Mouse (Mus musculus) brain, embryonic 18.5 days (tissue): Measurements from ENCODE around the gene Sstr3.

Experiments
- DNase-seq: peaks from one replicate; pipeline ENCODE4 v3.0.0-alpha.2; 2012; ENCODE audit warnings: low read depth, low spot score

Sstr3 gene

GRCm38 (mm10) chr15:78559141-78559979, 14.9 kb upstream of the Sstr3 start:
- DNase-seq: no peak

GRCm38 (mm10) chr15:78557693-78558535, 13.4 kb upstream of the Sstr3 start:
- DNase-seq: no peak

- DNase-seq: no peak
Measured at GRCm38 (mm10) chr15:78554545-78555313, 10.2 kb upstream of the Sstr3 start.

- no peak for DNase-seq
Measured at GRCm38 (mm10) chr15:78549189-78549734, 4.8 kb upstream of the Sstr3 start.

GRCm38 (mm10) chr15:78548711-78549110, 4.2 kb upstream of the Sstr3 start:
- DNase-seq: no peak

- DNase-seq: no peak
Measured at GRCm38 (mm10) chr15:78548336-78548665, 3.8 kb upstream of the Sstr3 start.

- no peak for DNase-seq
Measured at GRCm38 (mm10) chr15:78547415-78548335, 3.2 kb upstream of the Sstr3 start.

GRCm38 (mm10) chr15:78546060-78546459, 1.6 kb upstream of the Sstr3 start:
- no peak for DNase-seq

- no peak for DNase-seq
Measured at GRCm38 (mm10) chr15:78544041-78544440, 444 bp downstream of the Sstr3 start.

- DNase-seq: no peak
Measured at GRCm38 (mm10) chr15:78542767-78543303, 1.6 kb downstream of the Sstr3 start.

- DNase-seq: no peak
Measured at GRCm38 (mm10) chr15:78542098-78542766, 2.3 kb downstream of the Sstr3 start.

- DNase-seq: no peak
Measured at GRCm38 (mm10) chr15:78541606-78542005, 2.9 kb downstream of the Sstr3 start.

- no peak for DNase-seq
Measured at GRCm38 (mm10) chr15:78541036-78541435, 3.4 kb downstream of the Sstr3 start.

- no peak for DNase-seq
Measured at GRCm38 (mm10) chr15:78535723-78536421, 8.6 kb downstream of the Sstr3 start.

GRCm38 (mm10) chr15:78533346-78533835, 11.1 kb downstream of the Sstr3 start:
- DNase-seq: no peak

- no peak for DNase-seq
Measured at GRCm38 (mm10) chr15:78532566-78533345, 11.7 kb downstream of the Sstr3 start.

- peak; percentile 98 for DNase-seq
Measured at GRCm38 (mm10) chr15:78531901-78532469, 12.5 kb downstream of the Sstr3 start.

- DNase-seq: no peak
Measured at GRCm38 (mm10) chr15:78531451-78531720, 13.1 kb downstream of the Sstr3 start.
